Mouse (Mus musculus) left cerebral cortex, adult 8-10 months (tissue): ENCODE data around the gene Dnajc25. TPM values are rescaled to one million over a fixed set of nuclear protein-coding genes. Genes with fewer than 3 reads are reported as not detected.

ENCODE experiments used
- DNase-seq, 2 experiments: peaks; one replicate each; pipeline ENCODE4 v3.0.0; 2022; ENCODE audit warnings: low spot score in 2 of 2
- total RNA-seq, 4 experiments: library from RNA; stranded (reverse); gene quantifications; 2 replicates each; pipeline ENCODE4 v1.2.4; 2022

Gene Dnajc25
- total RNA-seq, 4 experiments from 2014 or later = 4.9 to 7.3 (median 6.1) TPM

DNA sequence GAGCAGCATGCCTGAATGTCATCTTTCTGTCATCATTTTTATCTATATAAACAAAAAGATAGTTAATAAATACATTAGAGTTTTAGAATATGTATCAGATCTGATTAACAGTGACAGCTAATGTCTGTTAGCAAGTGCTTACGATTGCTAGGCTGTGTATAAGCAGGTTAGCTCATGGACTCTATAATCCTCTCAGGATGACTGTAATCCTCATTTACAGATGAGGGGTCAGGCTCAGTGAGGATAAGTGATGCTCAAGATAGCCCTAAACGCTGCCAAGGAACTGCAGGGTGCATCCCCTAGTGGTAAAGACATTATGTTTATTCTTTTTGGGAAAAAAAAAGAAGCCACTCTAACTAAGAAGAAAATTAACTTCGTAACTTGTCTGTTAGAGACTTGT is 74.4 kb downstream of the Dnajc25 start:
- no peak for DNase-seq

Other genes starting within 250 kb of the Dnajc25 start
- under 1 TPM in 3 of 4 experiments, not detected in 1; 0.24 to 0.46 (median 0.33) TPM for gene Olfr267, start 207.3 kb upstream of the Dnajc25 start, total RNA-seq
- 100 to 1,000 TPM; 116 to 145 (median 129) TPM for gene Ecpas, start 82.3 kb upstream of the Dnajc25 start, total RNA-seq
- 10 to 100 TPM; 67.4 to 79.1 (median 70.4) TPM for gene Zkscan16, start 51.4 kb upstream of the Dnajc25 start, total RNA-seq
- 1 to 10 TPM; 1.6 to 2.7 (median 1.7) TPM for gene Ptgr1, start 7.9 kb upstream of the Dnajc25 start, total RNA-seq
- gene Gm20503, start 8.1 kb downstream of the Dnajc25 start, total RNA-seq = 1 to 10 TPM in 1 of 4 experiments, under 1 TPM in 2, not detected in 1; 0.70 to 2.3 (median 0.80) TPM
- 10 to 100 TPM; 63.7 to 72.9 (median 66.3) TPM for gene Gng10, start 40.0 kb downstream of the Dnajc25 start, total RNA-seq
- gene AI481877, start 143.9 kb downstream of the Dnajc25 start, total RNA-seq = under 1 TPM in 1 of 4 experiments, not detected in 3; 0.14 TPM
- gene Ugcg, start 194.2 kb downstream of the Dnajc25 start, total RNA-seq = 10 to 100 TPM; 72.2 to 86.1 (median 79.3) TPM